Mouse (Mus musculus): ENCODE results near the gene Eif4a2.
"Not testable (repeated sequence)": the region's sequence is repeated elsewhere in the genome, so short reads cannot be mapped to it uniquely, and the experiment has no call there.

DNA sequence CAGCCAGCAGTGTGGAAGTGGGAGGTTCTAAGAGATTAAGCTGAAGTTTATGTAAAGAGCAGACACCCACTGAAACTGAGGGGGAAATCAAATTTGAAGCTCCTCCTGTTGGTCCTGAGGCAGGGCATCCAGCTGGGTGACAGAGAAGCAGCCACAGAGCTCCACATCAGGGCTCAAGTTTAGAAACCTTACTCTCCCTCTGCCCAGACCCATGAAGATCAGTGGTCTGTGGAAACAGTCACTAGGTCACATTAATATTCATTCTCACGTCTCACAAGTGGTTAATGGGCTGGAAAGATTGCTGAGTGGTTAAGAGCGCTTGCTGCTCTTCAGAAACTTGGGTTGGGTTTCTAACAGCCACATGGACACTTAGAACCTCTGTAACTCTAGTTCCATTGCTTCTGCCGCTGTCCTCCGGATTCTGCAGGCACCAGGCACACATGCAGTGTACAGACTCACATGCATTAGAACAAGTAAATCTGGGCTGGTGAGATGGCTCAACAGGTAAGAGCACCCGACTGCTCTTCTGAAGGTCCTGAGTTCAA is 46.4 kb upstream of the Eif4a2 start:
- not testable (repeated sequence) for TF ChIP-seq POLR2A (IDR thresholded peaks at IDR 0.05; ENCODE audit: low read depth, low read length); CTCF (conservative IDR thresholded peaks at IDR 0.05 in 1 of 2, IDR thresholded peaks at IDR 0.05 in 1 of 2; ENCODE audit: low read depth in 2 of 2, low read length in 2 of 2); CHD2 (IDR thresholded peaks at IDR 0.05; ENCODE audit: low read length); JUN (IDR thresholded peaks at IDR 0.05; ENCODE audit: insufficient read depth, low read depth, low read length); E2F4 (IDR thresholded peaks at IDR 0.05; ENCODE audit: insufficient replicate concordance, low read depth, low read length); MEF2A (IDR thresholded peaks at IDR 0.05; ENCODE audit: borderline replicate concordance, low read depth, low read length); NELFE (IDR thresholded peaks at IDR 0.05; ENCODE audit: low read depth, low read length); EP300 (IDR thresholded peaks at IDR 0.05; ENCODE audit: low read length); POLR2AphosphoS2 (IDR thresholded peaks at IDR 0.05; ENCODE audit: low read depth, low read length); RCOR1 (conservative IDR thresholded peaks at IDR 0.05; ENCODE audit: low read depth, low read length); ZMIZ1 (IDR thresholded peaks at IDR 0.05; ENCODE audit: low read depth, low read length); MAZ (IDR thresholded peaks at IDR 0.05; ENCODE audit: low read depth, low read length); BHLHE40 (IDR thresholded peaks at IDR 0.05; ENCODE audit: low read depth, low read length)
